Mouse (Mus musculus): ENCODE measurements around the gene Amigo3.
A peak's percentile ranks its signal among the peaks of the same experiment; 100 is the strongest.
"Not testable (repeated sequence)": the region's sequence is repeated elsewhere in the genome, so short reads cannot be mapped to it uniquely, and the experiment has no call there.

The Amigo3 gene

GRCm38 (mm10) chr9:108052885-108053664, at the start of gene Amigo3:
Gene Amigo3, plus strand, starts transcription at chr9:108053159.
- peak; percentile 92 for DNase-seq

DNA sequence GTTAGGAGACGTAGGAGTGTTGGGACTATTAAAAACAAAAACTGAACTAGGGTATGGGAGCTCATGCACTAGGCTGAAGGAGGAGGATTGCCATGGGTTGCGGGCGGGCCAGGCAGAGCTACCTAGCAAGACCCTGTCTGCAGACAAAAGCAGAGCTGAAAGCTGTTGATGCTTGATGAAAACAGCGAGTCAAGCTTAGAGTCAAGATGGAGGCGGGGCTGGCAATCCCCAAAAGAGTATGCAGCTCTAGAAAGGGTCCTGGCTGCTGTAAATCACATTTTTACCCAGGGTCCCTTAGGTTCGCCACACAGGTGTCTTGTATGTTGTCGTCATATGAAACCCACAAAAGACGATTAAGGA, 49.4 kb upstream of the Amigo3 start:
- peak; percentile 36 for DNase-seq

- no peak for DNase-seq
Measured at GRCm38 (mm10) chr9:108008041-108008440, 44.9 kb upstream of the Amigo3 start.

GRCm38 (mm10) chr9:108010385-108010784, 42.6 kb upstream of the Amigo3 start:
- no peak for DNase-seq

DNA sequence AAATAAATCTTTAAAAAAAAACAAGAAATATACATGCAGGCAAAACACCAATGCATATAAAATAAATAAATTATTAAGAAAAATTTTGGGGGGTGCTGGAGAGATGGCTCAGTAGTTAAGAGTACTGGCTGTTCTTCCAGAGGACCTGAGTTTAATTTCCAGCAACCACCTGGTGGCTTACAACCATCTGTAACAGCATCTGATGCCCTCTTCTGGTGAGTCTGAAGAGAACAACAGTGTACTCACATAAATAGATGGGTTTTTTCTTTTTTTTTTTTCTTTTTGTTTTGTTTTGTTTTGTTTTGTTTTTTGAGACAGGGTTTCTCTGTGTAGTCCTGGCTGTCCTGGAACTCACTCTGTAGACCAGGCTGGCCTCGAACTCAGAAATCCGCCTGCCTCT, 39.4 kb upstream of the Amigo3 start:
- DNase-seq, result not testable (repeated sequence)

GRCm38 (mm10) chr9:108017127-108017526, 35.8 kb upstream of the Amigo3 start:
- DNase-seq, result no peak

- no peak for DNase-seq
Measured at GRCm38 (mm10) chr9:108020741-108021140, 32.2 kb upstream of the Amigo3 start.

- no peak for DNase-seq
Measured at GRCm38 (mm10) chr9:108023216-108023615, 29.7 kb upstream of the Amigo3 start.

DNA sequence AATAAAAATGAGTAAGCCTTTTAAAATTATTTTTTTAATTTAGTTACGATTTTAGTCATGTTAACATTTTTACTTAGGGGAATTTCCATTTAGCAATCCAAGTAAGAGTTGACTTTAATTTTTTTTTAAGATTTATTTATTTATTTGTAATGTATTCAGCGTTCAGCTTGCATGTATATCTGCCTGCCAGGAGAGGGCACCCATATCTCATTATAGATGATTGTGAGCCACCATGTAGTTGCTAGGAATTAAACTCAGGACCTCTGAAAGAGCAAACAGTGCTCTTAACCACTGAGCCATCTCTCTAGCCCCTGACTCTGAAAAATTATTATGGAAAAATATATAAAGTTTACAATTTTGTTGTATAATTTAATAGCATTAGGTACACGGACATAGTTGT, 26.4 kb upstream of the Amigo3 start:
- DNase-seq, result no peak

DNA sequence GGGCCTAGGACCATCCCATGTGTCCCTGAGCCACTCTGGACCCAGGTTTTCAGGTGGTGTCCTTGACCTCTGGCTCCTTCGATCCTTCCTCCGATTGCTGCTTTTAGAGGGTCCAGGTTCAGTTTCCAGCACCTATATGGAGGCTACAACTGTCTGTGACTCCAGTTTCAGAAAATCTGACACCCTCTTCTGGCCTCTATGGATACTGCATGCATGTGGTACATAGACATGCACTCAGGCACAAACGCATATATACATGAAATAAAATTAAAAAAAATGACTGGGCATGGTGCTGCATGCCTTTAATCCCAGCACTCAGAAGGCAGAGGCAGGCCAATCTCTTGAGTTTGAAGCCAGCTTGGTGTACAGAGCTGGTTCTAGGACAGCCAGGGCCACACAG, 25.1 kb upstream of the Amigo3 start:
- no peak for DNase-seq

DNA sequence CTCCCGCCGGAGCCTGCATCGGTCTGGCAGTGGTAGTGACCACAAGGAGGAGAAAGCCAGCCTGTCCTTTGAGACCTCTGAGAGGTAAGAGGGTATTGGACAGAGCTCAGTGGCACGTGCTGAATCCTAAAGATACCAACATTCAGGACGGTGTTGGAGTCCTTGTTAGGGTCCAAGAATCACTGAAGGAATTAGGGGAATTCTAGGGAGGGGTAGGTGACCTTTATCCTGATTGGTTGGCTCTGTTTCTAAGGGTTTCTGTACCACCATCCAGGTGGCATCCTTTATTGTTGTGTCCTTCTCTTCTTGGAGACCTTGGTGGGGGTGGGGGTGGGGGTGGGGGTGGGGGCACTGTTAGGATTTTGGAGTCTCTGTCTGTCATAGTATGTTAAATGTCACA, 20.8 kb upstream of the Amigo3 start:
- no peak for DNase-seq

DNA sequence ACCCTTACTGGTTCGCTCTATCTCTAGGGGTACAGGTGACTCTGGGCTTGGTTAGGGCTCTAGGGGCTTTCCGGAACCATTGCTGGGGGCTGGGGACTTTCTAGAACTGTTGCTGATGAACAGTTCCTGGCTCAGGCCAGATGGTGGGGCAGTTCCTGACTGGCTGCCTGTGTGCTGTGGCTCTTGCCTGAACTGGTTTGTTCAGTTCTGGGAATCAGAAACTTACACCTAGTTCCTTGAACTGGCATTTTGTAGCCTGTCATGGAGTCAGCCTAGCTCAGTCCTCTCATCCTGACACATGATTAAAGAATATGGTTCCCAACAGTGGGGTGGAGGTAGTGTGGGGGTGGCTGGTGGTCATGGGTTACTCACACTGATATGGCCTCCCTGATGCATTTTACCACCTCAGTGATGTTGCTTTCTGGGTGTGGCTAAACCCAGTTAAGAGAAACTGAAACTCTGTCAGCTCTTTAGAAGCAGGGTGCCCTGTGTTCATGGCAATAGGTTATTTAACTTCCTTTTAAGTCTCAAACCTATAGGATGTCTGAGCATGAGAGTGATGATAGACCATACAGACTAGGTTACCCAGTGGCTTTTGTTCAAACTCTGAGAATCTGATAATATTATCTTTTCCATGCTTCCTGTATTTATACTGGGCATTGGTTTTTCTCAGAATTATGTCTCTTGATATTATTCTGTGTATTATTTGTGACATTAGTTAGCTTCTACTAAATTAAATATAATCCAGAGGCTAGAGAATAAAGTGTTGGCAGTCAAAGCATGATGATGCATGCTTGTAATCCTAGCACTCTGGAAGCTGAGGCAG, 17.4 kb upstream of the Amigo3 start:
- DNase-seq, result no peak

DNA sequence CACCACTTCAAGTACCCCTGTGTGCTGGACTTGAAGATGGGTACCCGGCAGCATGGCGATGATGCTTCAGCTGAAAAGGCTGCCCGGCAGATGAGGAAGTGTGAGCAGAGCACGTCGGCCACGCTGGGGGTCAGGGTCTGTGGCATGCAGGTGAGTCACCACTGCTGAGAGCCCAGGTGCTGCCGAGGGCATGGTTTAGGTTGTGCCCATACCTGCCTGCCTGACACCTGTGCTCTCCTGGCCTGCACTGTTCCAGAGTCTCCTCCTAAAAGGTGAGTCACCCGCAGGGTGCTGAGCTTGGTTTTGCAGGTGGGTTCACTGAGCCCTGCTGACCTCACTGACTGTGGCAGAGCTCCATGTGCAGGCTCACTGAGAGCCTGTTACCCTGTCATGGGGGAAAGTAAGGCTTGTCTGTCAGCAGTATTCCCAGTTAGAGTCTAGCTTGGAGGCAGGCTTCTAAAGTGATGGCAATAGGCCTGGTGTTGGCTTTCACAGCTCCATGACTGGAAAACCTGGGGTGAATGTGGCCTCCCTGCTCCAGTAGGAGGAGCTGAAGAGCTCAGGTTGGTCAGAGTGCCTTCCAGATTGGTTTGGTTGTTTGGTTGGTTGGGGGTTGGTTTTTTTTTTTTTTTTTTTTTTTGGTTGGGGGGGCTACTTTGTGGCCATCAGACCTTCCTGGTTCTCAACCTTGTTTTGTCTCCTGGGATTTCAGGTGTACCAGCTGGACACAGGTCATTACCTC, 8.0 kb upstream of the Amigo3 start:
- DNase-seq, result no peak

GRCm38 (mm10) chr9:108046582-108046981, 6.4 kb upstream of the Amigo3 start:
- no peak for DNase-seq

GRCm38 (mm10) chr9:108047601-108048565, 5.1 kb upstream of the Amigo3 start:
- DNase-seq, result peak; percentile 33

- DNase-seq, result peak; percentile 55
Measured at GRCm38 (mm10) chr9:108048566-108048955, 4.4 kb upstream of the Amigo3 start.

- peak; percentile 96 for DNase-seq
Measured at GRCm38 (mm10) chr9:108049016-108049455, 3.9 kb upstream of the Amigo3 start, which contains the start of gene Gmppb. Gene Gmppb, plus strand, starts transcription at chr9:108049242.

DNA sequence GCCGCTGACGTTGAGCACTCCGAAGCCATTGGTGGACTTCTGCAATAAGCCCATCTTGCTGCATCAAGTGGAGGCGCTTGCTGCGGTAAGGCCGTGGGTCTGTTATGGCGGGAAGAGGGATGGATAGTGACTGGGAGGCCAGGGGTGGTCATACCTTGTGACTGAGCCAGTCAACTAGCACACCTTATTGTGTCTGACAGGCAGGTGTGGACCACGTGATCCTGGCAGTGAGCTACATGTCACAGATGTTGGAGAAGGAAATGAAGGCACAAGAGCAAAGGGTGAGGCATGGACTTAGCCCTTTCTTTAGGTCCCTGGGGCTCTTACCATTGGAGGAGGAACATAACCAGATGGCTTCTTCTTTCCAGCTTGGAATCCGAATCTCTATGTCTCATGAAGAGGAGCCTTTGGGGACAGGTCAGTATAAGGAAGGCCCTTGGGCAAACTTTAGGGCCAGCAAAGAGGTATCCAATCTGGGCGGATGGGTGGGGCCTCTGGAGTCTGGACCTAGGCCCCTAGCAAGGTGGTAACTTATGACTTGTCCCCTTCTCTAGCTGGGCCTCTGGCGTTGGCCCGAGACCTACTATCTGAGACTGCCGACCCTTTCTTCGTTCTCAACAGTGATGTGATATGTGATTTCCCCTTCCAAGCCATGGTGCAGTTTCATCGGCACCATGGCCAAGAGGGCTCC, 3.3 kb upstream of the Amigo3 start:
- DNase-seq, result peak; percentile 49

DNA sequence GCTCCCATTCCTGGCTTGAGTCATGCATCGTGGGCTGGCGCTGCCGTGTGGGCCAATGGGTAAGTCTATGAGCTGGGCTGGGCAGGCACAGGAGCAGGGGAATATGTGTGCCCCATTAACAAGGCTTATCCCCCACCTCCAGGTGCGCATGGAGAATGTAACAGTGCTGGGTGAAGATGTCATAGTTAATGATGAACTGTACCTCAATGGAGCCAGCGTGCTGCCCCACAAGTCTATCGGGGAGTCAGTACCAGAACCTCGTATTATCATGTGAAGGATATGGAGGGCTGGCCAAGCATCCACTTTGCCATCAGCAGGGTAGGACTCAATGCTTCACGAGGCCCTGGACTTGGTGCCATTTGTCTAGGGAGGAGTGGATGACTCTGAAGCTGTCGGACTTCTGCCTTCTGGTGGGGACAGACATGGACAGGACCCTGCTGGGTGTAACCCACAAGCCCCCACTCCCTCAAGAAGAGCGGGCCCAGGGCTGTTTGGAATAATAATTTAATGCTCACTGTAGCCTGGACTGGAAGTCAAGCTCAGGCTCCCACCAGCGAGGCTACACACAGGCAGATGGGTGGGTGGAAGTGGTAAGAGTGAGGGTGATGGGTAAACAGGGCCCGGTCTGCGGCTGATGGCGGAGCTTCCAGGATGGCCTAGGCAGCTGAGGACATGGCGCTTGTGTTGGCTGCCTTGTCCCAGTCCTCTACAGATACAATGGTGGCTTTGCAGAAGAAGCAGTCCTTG, 1.6 kb upstream of the Amigo3 start:
- peak; percentile 41 for DNase-seq

- peak; percentile 49 for DNase-seq
Measured at GRCm38 (mm10) chr9:108051931-108052220, 1.1 kb upstream of the Amigo3 start.

GRCm38 (mm10) chr9:108052411-108052810, 548 bp upstream of the Amigo3 start:
- DNase-seq, result no peak
